Mouse (Mus musculus): ENCODE data around the gene Rgl2. TPM values are rescaled to one million over a fixed set of nuclear protein-coding genes. Genes with fewer than 3 reads are reported as not detected.
A peak's percentile ranks its signal among the peaks of the same experiment; 100 is the strongest.

Rgl2 gene
- polyA plus RNA-seq, 1 experiment from 2014 or later = 39.8 TPM

GRCm38 (mm10) chr17:33935422-33936055 lies 6.2 kb downstream of the Rgl2 start:
- H3K9me3 ChIP-seq (ENCODE audit: control insufficient read depth, low read depth, low read length) = no peaks in the 10 kb centered on the region

GRCm38 (mm10) chr17:33936993-33937392 lies 7.7 kb downstream of the Rgl2 start:
- 84% methylated on average over 15 of the region's 15 CpGs for WGBS
- H3K9ac ChIP-seq (replicated peaks; ENCODE audit: low read depth, low read length) = no peak overlapping the region

More at GRCm38 (mm10) chr17:33935422-33936055, 6.2 kb downstream of the Rgl2 start:
- no peak for ATAC-seq (ENCODE audit: insufficient number of reproducible peaks, insufficient read depth, low FRiP score, low read depth)
- H3K27ac ChIP-seq (ENCODE audit: low read length) = no peak overlapping the region
- no peaks in the 10 kb centered on the region for H3K27me3 ChIP-seq (ENCODE audit: control insufficient read depth, insufficient read depth, low read length)
- H3K9ac ChIP-seq (replicated peaks; ENCODE audit: low read depth, low read length) = no peak overlapping the region
- peaks cover 14% of the 10 kb centered on the region; the same call in 1 of the 2 replicates for H3K4me1 ChIP-seq (ENCODE audit: control insufficient read depth, insufficient read depth, low read length)
- no peak overlapping the region for H3K4me3 ChIP-seq (ENCODE audit: low read depth, low read length)
- H3K36me3 ChIP-seq (ENCODE audit: control insufficient read depth, insufficient read depth, low read length) = peaks cover 7% of the 10 kb centered on the region
- WGBS = 86% methylated on average over 21 of the region's 21 CpGs
- H3K4me2 ChIP-seq (replicated peaks; ENCODE audit: low read depth, low read length) = no peak overlapping the region

GRCm38 (mm10) chr17:33938783-33939182 lies 9.4 kb downstream of the Rgl2 start:
- H3K4me2 ChIP-seq (replicated peaks; ENCODE audit: low read depth, low read length) = no peak overlapping the region
- H3K9me3 ChIP-seq (ENCODE audit: control insufficient read depth, low read depth, low read length) = no peaks in the 10 kb centered on the region
- peaks cover 14% of the 10 kb centered on the region; the same call in 1 of the 2 replicates for H3K4me1 ChIP-seq (ENCODE audit: control insufficient read depth, insufficient read depth, low read length)
- ATAC-seq (ENCODE audit: insufficient number of reproducible peaks, insufficient read depth, low FRiP score, low read depth) = no peak
- H3K4me3 ChIP-seq (ENCODE audit: low read depth, low read length) = no peak overlapping the region
- 76% methylated on average over 11 of the region's 11 CpGs for whole genome bisulfite sequencing
- H3K27ac ChIP-seq (ENCODE audit: low read length) = no peak overlapping the region
- H3K36me3 ChIP-seq (ENCODE audit: control insufficient read depth, insufficient read depth, low read length) = peaks cover 12% of the 10 kb centered on the region; the same call in 1 of the 2 replicates
- H3K27me3 ChIP-seq (ENCODE audit: control insufficient read depth, insufficient read depth, low read length) = no peaks in the 10 kb centered on the region
- no peak overlapping the region for H3K9ac ChIP-seq (replicated peaks; ENCODE audit: low read depth, low read length)

More at GRCm38 (mm10) chr17:33936993-33937392, 7.7 kb downstream of the Rgl2 start:
- H3K4me2 ChIP-seq (replicated peaks; ENCODE audit: low read depth, low read length) = no peak overlapping the region
- H3K27me3 ChIP-seq (ENCODE audit: control insufficient read depth, insufficient read depth, low read length) = no peaks in the 10 kb centered on the region
- no peak overlapping the region for H3K27ac ChIP-seq (ENCODE audit: low read length)
- H3K9me3 ChIP-seq (ENCODE audit: control insufficient read depth, low read depth, low read length) = no peaks in the 10 kb centered on the region
- H3K4me3 ChIP-seq (ENCODE audit: low read depth, low read length) = no peak overlapping the region
- ATAC-seq (ENCODE audit: insufficient number of reproducible peaks, insufficient read depth, low FRiP score, low read depth) = no peak
- H3K36me3 ChIP-seq (ENCODE audit: control insufficient read depth, insufficient read depth, low read length) = peaks cover 7% of the 10 kb centered on the region
- peaks cover 14% of the 10 kb centered on the region; the same call in 1 of the 2 replicates for H3K4me1 ChIP-seq (ENCODE audit: control insufficient read depth, insufficient read depth, low read length)

- ATAC-seq (ENCODE audit: insufficient number of reproducible peaks, insufficient read depth, low FRiP score, low read depth) = peak; percentile 88
- H3K27ac ChIP-seq (ENCODE audit: low read length) = no peak within 1 kb of the TSS
- peaks cover 14% of the 10 kb centered on the region; the same call in 1 of the 2 replicates for H3K4me1 ChIP-seq (ENCODE audit: control insufficient read depth, insufficient read depth, low read length)
- peak within 1 kb of the TSS; percentile 87 for H3K4me3 ChIP-seq (ENCODE audit: low read depth, low read length)
- under 1% methylated on average over 36 of the region's 36 CpGs for whole genome bisulfite sequencing
- H3K9ac ChIP-seq (replicated peaks; ENCODE audit: low read depth, low read length) = peak within 1 kb of the TSS; percentile 71
- H3K36me3 ChIP-seq (ENCODE audit: control insufficient read depth, insufficient read depth, low read length) = peaks cover 26% of the 10 kb centered on the region; the same call in 1 of the 2 replicates
- peak within 1 kb of the TSS; percentile 97 for H3K4me2 ChIP-seq (replicated peaks; ENCODE audit: low read depth, low read length)
- H3K9me3 ChIP-seq (ENCODE audit: control insufficient read depth, low read depth, low read length) = no peaks in the 10 kb centered on the region
- no peaks in the 10 kb centered on the region for H3K27me3 ChIP-seq (ENCODE audit: control insufficient read depth, insufficient read depth, low read length)
Measured at GRCm38 (mm10) chr17:33940206-33940805, 11.0 kb downstream of the Rgl2 start, which contains the start of the genes Pfdn6 and Wdr46. Gene Pfdn6, minus strand, starts transcription at chr17:33940343. Gene Wdr46, plus strand, starts transcription at chr17:33940660.

GRCm38 (mm10) chr17:33940981-33941380 lies 11.6 kb downstream of the Rgl2 start:
- Histone ChIP-seq H3K27ac (ENCODE audit: low read length) (no peak overlapping the region), H3K9me3 (ENCODE audit: control insufficient read depth, low read depth, low read length) (no peaks in the 10 kb centered on the region), H3K4me3 (ENCODE audit: low read depth, low read length) (peak overlapping the region; percentile 87), H3K27me3 (ENCODE audit: control insufficient read depth, insufficient read depth, low read length) (no peaks in the 10 kb centered on the region), H3K4me1 (ENCODE audit: control insufficient read depth, insufficient read depth, low read length) (peaks cover 14% of the 10 kb centered on the region; the same call in 1 of the 2 replicates), H3K9ac (replicated peaks; ENCODE audit: low read depth, low read length) (peak overlapping the region; percentile 71), H3K4me2 (replicated peaks; ENCODE audit: low read depth, low read length) (peak overlapping the region; percentile 97), H3K36me3 (ENCODE audit: control insufficient read depth, insufficient read depth, low read length) (peaks cover 26% of the 10 kb centered on the region; the same call in 1 of the 2 replicates)
- 2% methylated on average over 26 of the region's 26 CpGs for WGBS
- no peak for ATAC-seq (ENCODE audit: insufficient number of reproducible peaks, insufficient read depth, low FRiP score, low read depth)

GRCm38 (mm10) chr17:33941381-33941780 lies 12.0 kb downstream of the Rgl2 start:
- 55% methylated on average over 19 of the region's 19 CpGs for WGBS

GRCm38 (mm10) chr17:33943454-33943853 lies 14.1 kb downstream of the Rgl2 start:
- Histone ChIP-seq H3K4me1 (ENCODE audit: control insufficient read depth, insufficient read depth, low read length) (peaks cover 14% of the 10 kb centered on the region; the same call in 1 of the 2 replicates), H3K36me3 (ENCODE audit: control insufficient read depth, insufficient read depth, low read length) (peaks cover 30% of the 10 kb centered on the region; the same call in 1 of the 2 replicates), H3K4me3 (ENCODE audit: low read depth, low read length) (no peak overlapping the region), H3K27me3 (ENCODE audit: control insufficient read depth, insufficient read depth, low read length) (no peaks in the 10 kb centered on the region), H3K9ac (replicated peaks; ENCODE audit: low read depth, low read length) (no peak overlapping the region), H3K9me3 (ENCODE audit: control insufficient read depth, low read depth, low read length) (no peaks in the 10 kb centered on the region), H3K27ac (ENCODE audit: low read length) (no peak overlapping the region), H3K4me2 (replicated peaks; ENCODE audit: low read depth, low read length) (no peak overlapping the region)
- WGBS = 96% methylated on average over 15 of the region's 15 CpGs
- no peak for ATAC-seq (ENCODE audit: insufficient number of reproducible peaks, insufficient read depth, low FRiP score, low read depth)

More at GRCm38 (mm10) chr17:33941381-33941780, 12.0 kb downstream of the Rgl2 start:
- Histone ChIP-seq H3K36me3 (ENCODE audit: control insufficient read depth, insufficient read depth, low read length) (peaks cover 28% of the 10 kb centered on the region; the same call in 1 of the 2 replicates), H3K4me1 (ENCODE audit: control insufficient read depth, insufficient read depth, low read length) (peaks cover 14% of the 10 kb centered on the region; the same call in 1 of the 2 replicates), H3K4me3 (ENCODE audit: low read depth, low read length) (peak overlapping the region; percentile 87), H3K9ac (replicated peaks; ENCODE audit: low read depth, low read length) (peak overlapping the region; percentile 71), H3K9me3 (ENCODE audit: control insufficient read depth, low read depth, low read length) (no peaks in the 10 kb centered on the region), H3K4me2 (replicated peaks; ENCODE audit: low read depth, low read length) (peak overlapping the region; percentile 97), H3K27me3 (ENCODE audit: control insufficient read depth, insufficient read depth, low read length) (no peaks in the 10 kb centered on the region), H3K27ac (ENCODE audit: low read length) (no peak overlapping the region)
- no peak for ATAC-seq (ENCODE audit: insufficient number of reproducible peaks, insufficient read depth, low FRiP score, low read depth)

GRCm38 (mm10) chr17:33947430-33948089 lies 18.2 kb downstream of the Rgl2 start:
- WGBS = 91% methylated on average over 10 of the region's 10 CpGs

More at GRCm38 (mm10) chr17:33947430-33948089, 18.2 kb downstream of the Rgl2 start:
- H3K27ac ChIP-seq (ENCODE audit: low read length) = no peak overlapping the region
- no peak overlapping the region for H3K4me3 ChIP-seq (ENCODE audit: low read depth, low read length)
- H3K4me1 ChIP-seq (ENCODE audit: control insufficient read depth, insufficient read depth, low read length) = peaks cover 14% of the 10 kb centered on the region; the same call in 1 of the 2 replicates
- H3K9me3 ChIP-seq (ENCODE audit: control insufficient read depth, low read depth, low read length) = no peaks in the 10 kb centered on the region
- ATAC-seq (ENCODE audit: insufficient number of reproducible peaks, insufficient read depth, low FRiP score, low read depth) = no peak
- no peak overlapping the region for H3K9ac ChIP-seq (replicated peaks; ENCODE audit: low read depth, low read length)
- H3K4me2 ChIP-seq (replicated peaks; ENCODE audit: low read depth, low read length) = no peak overlapping the region
- no peaks in the 10 kb centered on the region for H3K27me3 ChIP-seq (ENCODE audit: control insufficient read depth, insufficient read depth, low read length)
- peaks cover 43% of the 10 kb centered on the region for H3K36me3 ChIP-seq (ENCODE audit: control insufficient read depth, insufficient read depth, low read length)
